Mouse (Mus musculus) neutrophil, adult 5-6 weeks (primary cell): ENCODE measurements around the gene Ing4. TPM values are rescaled to one million over a fixed set of nuclear protein-coding genes. Genes with fewer than 3 reads are reported as not detected.

Experiments
- ATAC-seq: fragments of 151-379, 151-347 bp; 2 replicates; pipeline ENCODE4 v1.8.0; 2017; ENCODE audit warnings: mild to moderate bottlenecking, moderate TSS enrichment; ENCODE audit not compliant: insufficient number of reproducible peaks, poor library complexity, low FRiP score, severe bottlenecking; ENCODE audit errors: extremely low read depth
- total RNA-seq: library from RNA; stranded (forward); fragments of 200-1000 nt; gene quantifications from 2 replicates; pipeline ENCODE4 v1.2.3, GENCODE M21; 2017

The Ing4 gene
- 136 and 143 TPM in 2 replicates for total RNA-seq

GRCm38 (mm10) chr6:125039533-125040153, at the start of gene Ing4:
Ing4 (plus strand) TSS chr6:125039760.
- peak; percentile 95 for ATAC-seq

GRCm38 (mm10) chr6:124992241-124992640, 47.3 kb upstream of the Ing4 start:
- ATAC-seq = no peak

- ATAC-seq = no peak
Observed at GRCm38 (mm10) chr6:124993365-124993764, 46.2 kb upstream of the Ing4 start.

GRCm38 (mm10) chr6:124993876-124994275, 45.7 kb upstream of the Ing4 start:
- ATAC-seq = no peak

GRCm38 (mm10) chr6:124995246-124995645, 44.3 kb upstream of the Ing4 start:
- no peak for ATAC-seq

GRCm38 (mm10) chr6:124995831-124996403, 43.6 kb upstream of the Ing4 start:
- ATAC-seq = no peak

- peak; percentile 45 for ATAC-seq
Observed at GRCm38 (mm10) chr6:124996551-124997501, 42.7 kb upstream of the Ing4 start, which contains the start of gene Pianp. Pianp (plus strand) TSS chr6:124996694.

GRCm38 (mm10) chr6:124998066-124998465, 41.5 kb upstream of the Ing4 start:
- ATAC-seq = no peak

GRCm38 (mm10) chr6:124999091-124999490, 40.5 kb upstream of the Ing4 start:
- ATAC-seq = no peak

GRCm38 (mm10) chr6:124999546-124999945, 40.0 kb upstream of the Ing4 start:
- ATAC-seq = no peak

- ATAC-seq = no peak
Observed at GRCm38 (mm10) chr6:125003706-125004105, 35.9 kb upstream of the Ing4 start.

- ATAC-seq = no peak
Observed at GRCm38 (mm10) chr6:125005086-125005485, 34.5 kb upstream of the Ing4 start.

GRCm38 (mm10) chr6:125008060-125008459, 31.5 kb upstream of the Ing4 start:
- ATAC-seq = no peak

GRCm38 (mm10) chr6:125008586-125009128, 30.9 kb upstream of the Ing4 start:
- peak; percentile 97 for ATAC-seq

- no peak for ATAC-seq
Observed at GRCm38 (mm10) chr6:125009129-125009180, 30.6 kb upstream of the Ing4 start, which contains the start of gene Zfp384. Zfp384 (plus strand) TSS chr6:125009145.

GRCm38 (mm10) chr6:125009181-125010073, 30.1 kb upstream of the Ing4 start:
- ATAC-seq = peak; percentile 62

GRCm38 (mm10) chr6:125017682-125018081, 21.9 kb upstream of the Ing4 start:
- no peak for ATAC-seq

GRCm38 (mm10) chr6:125030532-125030931, 9.0 kb upstream of the Ing4 start:
- peak; percentile 82 for ATAC-seq

- ATAC-seq = no peak
Observed at GRCm38 (mm10) chr6:125031604-125032003, 8.0 kb upstream of the Ing4 start.
